Mouse (Mus musculus): ENCODE results near the gene Gpr4.

- TF ChIP-seq CTCF (IDR thresholded peaks at IDR 0.05; ENCODE audit: control insufficient read depth, insufficient read depth, insufficient replicate concordance, low read depth, low read length) = no peak
- no peak for TF ChIP-seq POLR2A (IDR thresholded peaks at IDR 0.05; ENCODE audit: control insufficient read depth, low read depth, low read length)
These were observed 5.2 kb downstream of the Gpr4 start for GRCm38 (mm10) chr7:19217492-19217891.
